Mouse (Mus musculus) regulatory T cell (primary cell): ENCODE data around the gene Ctsll3.

Experiments
- in situ Hi-C: fragments of 300-600 bp; cut with MboI, MseI; formaldehyde crosslinking; loops from one replicate; pipeline ENCODE4 v1.15.1; 2025; ENCODE audit warnings: high pct_unique_total_duplicates

Ctsll3 gene

GRCm38 (mm10) chr13:60802749-60803148 lies at the start of gene Ctsll3:
Gene Ctsll3 (minus strand): TSS chr13:60802849.
- in situ Hi-C loops: no loop called here

- in situ Hi-C loops: no loop called here
Measured at GRCm38 (mm10) chr13:60848241-60849120, 45.8 kb upstream of the Ctsll3 start.

- in situ Hi-C loops: no loop called here
Measured at GRCm38 (mm10) chr13:60843153-60843552, 40.5 kb upstream of the Ctsll3 start.

- in situ Hi-C loops: no loop called here
Measured at GRCm38 (mm10) chr13:60842703-60843102, 40.1 kb upstream of the Ctsll3 start.

GRCm38 (mm10) chr13:60839353-60839902 lies 36.8 kb upstream of the Ctsll3 start:
- in situ Hi-C loops: loop anchor here (10.0 kb wide), 1 partner anchor 105 kb away; the partner anchor contains the start of gene Tpbpa

- in situ Hi-C loops: no loop called here
Measured at GRCm38 (mm10) chr13:60826052-60826451, 23.4 kb upstream of the Ctsll3 start.

- in situ Hi-C loops: no loop called here
Measured at GRCm38 (mm10) chr13:60820486-60821175, 18.0 kb upstream of the Ctsll3 start.

- in situ Hi-C loops: loop anchor here (5.0 kb wide), 1 partner anchor 67 kb away; no protein-coding TSS in a partner anchor
Measured at GRCm38 (mm10) chr13:60819469-60819868, 16.8 kb upstream of the Ctsll3 start.

GRCm38 (mm10) chr13:60813722-60814121 lies 11.1 kb upstream of the Ctsll3 start:
- in situ Hi-C loops: no loop called here

- in situ Hi-C loops: no loop called here
Measured at GRCm38 (mm10) chr13:60812768-60813167, 10.1 kb upstream of the Ctsll3 start.

GRCm38 (mm10) chr13:60809690-60810089 lies 7.0 kb upstream of the Ctsll3 start:
- in situ Hi-C loops: no loop called here

GRCm38 (mm10) chr13:60789466-60789865 lies 13.2 kb downstream of the Ctsll3 start:
- in situ Hi-C loops: no loop called here

GRCm38 (mm10) chr13:60786264-60786663 lies 16.4 kb downstream of the Ctsll3 start, which contains the start of gene BC051665:
Gene BC051665 (minus strand): TSS chr13:60786364.
- in situ Hi-C loops: no loop called here

- in situ Hi-C loops: no loop called here
Measured at GRCm38 (mm10) chr13:60783301-60783700, 19.3 kb downstream of the Ctsll3 start.

GRCm38 (mm10) chr13:60780534-60780933 lies 22.1 kb downstream of the Ctsll3 start:
- in situ Hi-C loops: no loop called here

- in situ Hi-C loops: loop anchor here (5.0 kb wide), 1 partner anchor 466 kb away; no protein-coding TSS in a partner anchor
Measured at GRCm38 (mm10) chr13:60761161-60761560, 41.5 kb downstream of the Ctsll3 start.

- in situ Hi-C loops: loop anchor here (5.0 kb wide), 1 partner anchor 467 kb away; no protein-coding TSS in a partner anchor
Measured at GRCm38 (mm10) chr13:60760392-60760791, 42.3 kb downstream of the Ctsll3 start.

- in situ Hi-C loops: no loop called here
Measured at GRCm38 (mm10) chr13:60759136-60759535, 43.5 kb downstream of the Ctsll3 start.

- in situ Hi-C loops: no loop called here
Measured at GRCm38 (mm10) chr13:60757292-60757691, 45.4 kb downstream of the Ctsll3 start.

- in situ Hi-C loops: no loop called here
Measured at GRCm38 (mm10) chr13:60755251-60755650, 47.4 kb downstream of the Ctsll3 start.

- in situ Hi-C loops: loop anchor here (5.0 kb wide), 1 partner anchor 64 kb away; no protein-coding TSS in a partner anchor
Measured at GRCm38 (mm10) chr13:60753216-60753615, 49.4 kb downstream of the Ctsll3 start.

- in situ Hi-C loops: loop anchor here (5.0 kb wide), 1 partner anchor 66 kb away; no protein-coding TSS in a partner anchor
Measured at GRCm38 (mm10) chr13:60750930-60751329, 51.7 kb downstream of the Ctsll3 start.
